Mouse (Mus musculus): ENCODE data around the gene Ldb1.
"Not testable (repeated sequence)": the region's sequence is repeated elsewhere in the genome, so short reads cannot be mapped to it uniquely, and the experiment has no call there.

Ldb1 gene

GRCm38 (mm10) chr19:46028747-46029320, 16.2 kb downstream of the Ldb1 start:
- no peak for DNase-seq (ENCODE audit: low spot score)

- no peak for DNase-seq (ENCODE audit: low spot score)
Measured at GRCm38 (mm10) chr19:46026567-46026966, 18.4 kb downstream of the Ldb1 start.

- DNase-seq (ENCODE audit: low spot score): no peak
Measured at GRCm38 (mm10) chr19:46024959-46025358, 20.1 kb downstream of the Ldb1 start.

GRCm38 (mm10) chr19:46016023-46016422, 29.0 kb downstream of the Ldb1 start:
- DNase-seq (ENCODE audit: low spot score): no peak

GRCm38 (mm10) chr19:46014572-46015178, 30.3 kb downstream of the Ldb1 start:
- DNase-seq (ENCODE audit: low spot score): peak; percentile 69

GRCm38 (mm10) chr19:46005680-46006079, 39.3 kb downstream of the Ldb1 start:
- no peak for DNase-seq (ENCODE audit: low spot score)

- no peak for DNase-seq (ENCODE audit: low spot score)
Measured at GRCm38 (mm10) chr19:46004814-46005466, 40.1 kb downstream of the Ldb1 start.

- peak; percentile 81 for DNase-seq (ENCODE audit: low spot score)
Measured at GRCm38 (mm10) chr19:46003371-46004226, 41.4 kb downstream of the Ldb1 start, which contains the start of gene Hps6. Gene Hps6 (plus strand): TSS chr19:46003508.

GRCm38 (mm10) chr19:46002279-46002678, 42.7 kb downstream of the Ldb1 start:
- no peak for DNase-seq (ENCODE audit: low spot score)

GRCm38 (mm10) chr19:45999378-45999777, 45.6 kb downstream of the Ldb1 start:
- no peak for DNase-seq (ENCODE audit: low spot score)

- DNase-seq (ENCODE audit: low spot score): no peak
Measured at GRCm38 (mm10) chr19:45998694-45999217, 46.3 kb downstream of the Ldb1 start.

GRCm38 (mm10) chr19:45997785-45998693, 47.0 kb downstream of the Ldb1 start, which contains the start of gene Armh3:
Gene Armh3 (minus strand): TSS chr19:45998488.
- DNase-seq (ENCODE audit: low spot score): peak; percentile 85

GRCm38 (mm10) chr19:45997365-45997764, 47.6 kb downstream of the Ldb1 start:
- DNase-seq (ENCODE audit: low spot score): no peak

- DNase-seq (ENCODE audit: low spot score): no peak
Measured at GRCm38 (mm10) chr19:45993981-45994737, 50.9 kb downstream of the Ldb1 start.

GRCm38 (mm10) chr19:45993441-45993840, 51.6 kb downstream of the Ldb1 start:
- not testable (repeated sequence) for DNase-seq (ENCODE audit: low spot score)

- DNase-seq (ENCODE audit: low spot score): no peak
Measured at GRCm38 (mm10) chr19:45991171-45991570, 53.8 kb downstream of the Ldb1 start.

GRCm38 (mm10) chr19:45988238-45988637, 56.8 kb downstream of the Ldb1 start:
- no peak for DNase-seq (ENCODE audit: low spot score)

- no peak for DNase-seq (ENCODE audit: low spot score)
Measured at GRCm38 (mm10) chr19:45984379-45984778, 60.6 kb downstream of the Ldb1 start.

All from spleen, adult 12 weeks (tissue).